Mouse (Mus musculus): ENCODE data around the gene Nfatc2ip.

GRCm38 (mm10) chr7:126354738-126355614, 41.6 kb downstream of the Nfatc2ip start:
- TF ChIP-seq CTCF (IDR thresholded peaks at IDR 0.05; ENCODE audit: low read depth), result no peak
- TF ChIP-seq EP300 (IDR thresholded peaks at IDR 0.05; ENCODE audit: low read depth), result no peak

Measured in liver, postnatal 0 days (tissue).